Mouse (Mus musculus): ENCODE measurements around the gene Slx1b. TPM values are rescaled to one million over a fixed set of nuclear protein-coding genes. Genes with fewer than 3 reads are reported as not detected.

The Slx1b gene
- total RNA-seq, 2 experiments from 2014 or later: 17.3 to 17.4 TPM

DNA sequence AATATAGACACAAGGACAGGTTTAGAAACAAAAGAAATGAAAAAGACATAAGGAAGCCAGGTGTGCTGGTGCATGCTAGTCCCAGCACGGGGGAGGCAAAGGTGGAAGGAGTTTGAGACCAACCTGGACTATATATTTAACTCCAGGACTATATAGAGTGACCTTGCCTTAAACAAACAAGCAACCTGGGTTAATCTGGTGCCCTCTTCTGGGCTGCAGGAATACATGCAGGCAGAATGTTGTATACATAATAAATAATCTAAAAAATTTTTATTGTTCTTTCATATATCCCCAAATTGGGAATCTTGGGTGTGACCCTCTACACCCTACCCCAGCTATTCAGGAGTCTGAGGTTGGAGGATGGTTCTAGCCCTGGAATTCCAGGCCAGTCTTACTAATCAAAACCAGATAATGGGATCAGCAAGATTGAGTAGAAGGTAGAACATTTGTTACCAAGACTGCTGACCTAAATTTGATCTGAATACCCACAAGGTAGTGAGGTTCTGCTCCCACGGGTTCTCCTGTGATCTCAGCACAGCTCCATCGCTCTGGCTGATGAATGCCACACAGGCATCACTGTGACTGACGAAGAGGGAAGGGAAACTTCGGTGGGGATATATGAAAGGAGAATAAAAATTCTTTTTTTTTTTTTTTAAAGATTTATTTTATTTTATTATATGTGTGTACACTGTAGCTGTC is 52.9 kb downstream of the Slx1b start:
- DNase-seq (ENCODE audit: low spot score in 2 of 2): no peak

Other genes starting within 250 kb of the Slx1b start
- gene Atp2a1, start 232.7 kb downstream of the Slx1b start, total RNA-seq (2021): 1 to 10 TPM; 1.0 TPM
- gene Sh2b1, start 220.4 kb downstream of the Slx1b start, total RNA-seq (2021): 10 to 100 TPM; 75.0 to 76.4 TPM
- 10 to 100 TPM; 78.7 to 84.1 TPM for gene Tufm, start 208.4 kb downstream of the Slx1b start, total RNA-seq (2021)
- gene Atxn2l, start 192.3 kb downstream of the Slx1b start, total RNA-seq (2021): 100 to 1,000 TPM; 116 to 121 TPM
- gene Eif3c, start 129.4 kb downstream of the Slx1b start, total RNA-seq (2021): 100 to 1,000 TPM; 180 to 184 TPM
- gene Apobr, start 110.8 kb downstream of the Slx1b start, total RNA-seq (2021): under 1 TPM; 0.62 to 0.94 TPM
- 10 to 100 TPM; 27.5 to 32.1 TPM for gene Cln3, start 110.0 kb downstream of the Slx1b start, total RNA-seq (2021)
- gene Il27, start 100.8 kb downstream of the Slx1b start, total RNA-seq (2021): not detected
- 1 to 10 TPM; 6.8 to 8.8 TPM for gene Nupr1, start 64.9 kb downstream of the Slx1b start, total RNA-seq (2021)
- gene Sgf29, start 46.5 kb downstream of the Slx1b start, total RNA-seq (2021): 10 to 100 TPM; 26.1 to 33.5 TPM
- gene Sult1a1, start 19.4 kb downstream of the Slx1b start, total RNA-seq (2021): 10 to 100 TPM in 1 of 2 experiments, 1 to 10 TPM in 1; 9.5 to 11.6 TPM
- 100 to 1,000 TPM; 105 to 106 TPM for gene Bola2, start 383 bp downstream of the Slx1b start, total RNA-seq (2021)
- 100 to 1,000 TPM; 121 to 122 TPM for gene Coro1a, start 12.0 kb upstream of the Slx1b start, total RNA-seq (2021)
- 100 to 1,000 TPM; 174 to 194 TPM for gene Mapk3, start 63.8 kb upstream of the Slx1b start, total RNA-seq (2021)
- gene Gdpd3, start 70.5 kb upstream of the Slx1b start, total RNA-seq (2021): 1 to 10 TPM; 2.2 to 4.6 TPM
- gene Ypel3, start 81.2 kb upstream of the Slx1b start, total RNA-seq (2021): 100 to 1,000 TPM; 286 to 300 TPM
- under 1 TPM; 0.56 to 0.64 TPM for gene Tbx6, start 85.7 kb upstream of the Slx1b start, total RNA-seq (2021)
- gene Ppp4c, start 96.7 kb upstream of the Slx1b start, total RNA-seq (2021): 10 to 100 TPM; 48.9 to 54.5 TPM
- 10 to 100 TPM; 62.4 to 68.1 TPM for gene Fam57b, start 101.9 kb upstream of the Slx1b start, total RNA-seq (2021)
- gene 4930451I11Rik, start 135.9 kb upstream of the Slx1b start, total RNA-seq (2021): not detected
- gene Doc2a, start 151.6 kb upstream of the Slx1b start, total RNA-seq (2021): 10 to 100 TPM; 15.8 to 18.5 TPM
- gene Hirip3, start 166.2 kb upstream of the Slx1b start, total RNA-seq (2021): 10 to 100 TPM; 25.8 to 30.9 TPM
- 10 to 100 TPM; 48.4 to 55.6 TPM for gene Ino80e, start 166.6 kb upstream of the Slx1b start, total RNA-seq (2021)
- 100 to 1,000 TPM; 156 to 160 TPM for gene Taok2, start 188.9 kb upstream of the Slx1b start, total RNA-seq (2021)
- gene Tmem219, start 227.1 kb upstream of the Slx1b start, total RNA-seq (2021): 10 to 100 TPM; 18.4 to 23.1 TPM
- 100 to 1,000 TPM; 192 to 198 TPM for gene Kctd13, start 233.1 kb upstream of the Slx1b start, total RNA-seq (2021)